Mouse (Mus musculus) embryonic facial prominence, embryonic 14.5 days (tissue): Measurements from ENCODE around the gene Cfap61. TPM values are rescaled to one million over a fixed set of nuclear protein-coding genes. Genes with fewer than 3 reads are reported as not detected.

Source experiments
- ATAC-seq: fragments of 200-750 bp; cut with Nextera tagmentation; 2 replicates; pipeline ENCODE4 v1.8.0; 2017; ENCODE audit warnings: low read depth, moderate number of reproducible peaks, moderate TSS enrichment
- DNase-seq: peaks from one replicate; pipeline ENCODE4 v3.0.0-alpha.2; 2015; ENCODE audit warnings: low spot score
- H3K27ac ChIP-seq: fragments of 300-500 bp; sonication (generic); replicated peaks from 2 replicates; pipeline ENCODE4 v1.5.1; 2014; ENCODE audit warnings: low read depth, mild to moderate bottlenecking, low read length, moderate library complexity
- H3K27me3 ChIP-seq: fragments of 300-500 bp; sonication (generic); replicated peaks from 2 replicates; pipeline ENCODE4 v1.6.1; 2014; ENCODE audit warnings: low read length; ENCODE audit not compliant: control insufficient read depth, insufficient read depth
- H3K36me3 ChIP-seq: fragments of 300-500 bp; sonication (generic); 2 replicates; pipeline ENCODE4 v1.6.1; 2014; ENCODE audit warnings: low read length, mixed read lengths; ENCODE audit not compliant: control insufficient read depth, insufficient read depth
- H3K4me1 ChIP-seq: fragments of 300-500 bp; sonication (generic); 2 replicates; pipeline ENCODE4 v1.6.1; 2014; ENCODE audit warnings: antibody characterized with exemption, low read length; ENCODE audit not compliant: control insufficient read depth, insufficient read depth
- H3K4me2 ChIP-seq: fragments of 300-500 bp; sonication (generic); 2 replicates; pipeline ENCODE4 v1.6.1; 2014; ENCODE audit warnings: low read depth, mild to moderate bottlenecking, low read length, moderate library complexity, mixed read lengths
- H3K4me3 ChIP-seq: fragments of 300-500 bp; sonication (generic); 2 replicates; pipeline ENCODE4 v1.5.1; 2014; ENCODE audit warnings: low read depth, mild to moderate bottlenecking, low read length
- H3K9ac ChIP-seq: fragments of 300-500 bp; sonication (generic); 2 replicates; pipeline ENCODE4 v1.6.1; 2014; ENCODE audit warnings: low read depth, mild to moderate bottlenecking, low read length, moderate library complexity, mixed read lengths
- H3K9me3 ChIP-seq: fragments of 300-500 bp; sonication (generic); 2 replicates; pipeline ENCODE4 v1.6.1; 2016; ENCODE audit warnings: low read length; ENCODE audit not compliant: control insufficient read depth
- WGBS: fragments of 180-500 bp; shearing (Covaris S2); extraction: QIAGEN DNeasy Blood & Tissue Kit; methylation state at CpG from one replicate; pipeline ENCODE4 v1.1.7; 2014; 5-methylcytosine and 5-hydroxymethylcytosine counted together
- polyA plus RNA-seq: library from polyadenylated mRNA; unstranded; fragments of >200 nt; fragmentation: Nextera tagmentation; extraction: Ambion mirVana; gene quantifications from 2 replicates; pipeline ENCODE4 v1.2.1, GENCODE M21; 2014

Gene Cfap61
- polyA plus RNA-seq, 1 experiment from 2014 or later = 2.0 TPM

- Histone ChIP-seq H3K36me3 (no peaks in the 10 kb centered on the region), H3K4me1 (no peaks in the 10 kb centered on the region), H3K27ac (no peak overlapping the region), H3K4me3 (no peak overlapping the region), H3K9me3 (no peaks in the 10 kb centered on the region), H3K9ac (no peak overlapping the region), H3K4me2 (no peak overlapping the region), H3K27me3 (no peaks in the 10 kb centered on the region)
- ATAC-seq (no peak), DNase-seq (no peak)
- WGBS = 90% methylated on average over 10 of the region's 10 CpGs
Measured at GRCm38 (mm10) chr2:146077117-146077516, 142.5 kb downstream of the Cfap61 start.

- peaks cover 3% of the 10 kb centered on the region; the same call in 1 of the 2 replicates for H3K4me1 ChIP-seq
- H3K27me3 ChIP-seq = no peaks in the 10 kb centered on the region
- 92% methylated on average over 4 of the region's 4 CpGs for WGBS
- no peak for ATAC-seq
- H3K4me2 ChIP-seq = no peak overlapping the region
- no peak overlapping the region for H3K4me3 ChIP-seq
- no peak overlapping the region for H3K27ac ChIP-seq
- H3K36me3 ChIP-seq = no peaks in the 10 kb centered on the region
- no peak for DNase-seq
- H3K9ac ChIP-seq = no peak overlapping the region
- no peaks in the 10 kb centered on the region for H3K9me3 ChIP-seq
Measured at GRCm38 (mm10) chr2:146080282-146080681, 145.7 kb downstream of the Cfap61 start.

GRCm38 (mm10) chr2:146083326-146083871 lies 148.8 kb downstream of the Cfap61 start:
- Histone ChIP-seq H3K9me3 (no peaks in the 10 kb centered on the region), H3K9ac (no peak overlapping the region), H3K4me3 (no peak overlapping the region), H3K36me3 (no peaks in the 10 kb centered on the region), H3K4me2 (no peak overlapping the region), H3K4me1 (peaks cover 3% of the 10 kb centered on the region; the same call in 1 of the 2 replicates), H3K27me3 (no peaks in the 10 kb centered on the region), H3K27ac (no peak overlapping the region)
- 48% methylated on average over 6 of the region's 6 CpGs for WGBS
- DNase-seq = peak; percentile 42
- ATAC-seq = peak; percentile 88

GRCm38 (mm10) chr2:146087411-146087810 lies 152.8 kb downstream of the Cfap61 start:
- H3K9ac ChIP-seq = no peak overlapping the region
- ATAC-seq (no peak), DNase-seq (no peak)
- H3K27me3 ChIP-seq = no peaks in the 10 kb centered on the region
- H3K4me2 ChIP-seq = no peak overlapping the region
- no peak overlapping the region for H3K4me3 ChIP-seq
- peaks cover 3% of the 10 kb centered on the region; the same call in 1 of the 2 replicates for H3K4me1 ChIP-seq
- 87% methylated on average over 1 of the region's 1 CpGs for WGBS
- no peak overlapping the region for H3K27ac ChIP-seq
- no peaks in the 10 kb centered on the region for H3K36me3 ChIP-seq
- no peaks in the 10 kb centered on the region for H3K9me3 ChIP-seq

GRCm38 (mm10) chr2:146089157-146089692 lies 154.6 kb downstream of the Cfap61 start:
- Histone ChIP-seq H3K36me3 (no peaks in the 10 kb centered on the region), H3K4me3 (no peak overlapping the region), H3K4me2 (no peak overlapping the region), H3K9me3 (no peaks in the 10 kb centered on the region), H3K27ac (no peak overlapping the region), H3K27me3 (no peaks in the 10 kb centered on the region), H3K9ac (no peak overlapping the region), H3K4me1 (no peaks in the 10 kb centered on the region)
- WGBS = 56% methylated on average over 6 of the region's 6 CpGs
- peak; percentile 40 for DNase-seq
- ATAC-seq = 0 out of 2 replicates have a peak, but pooled peaks have one; percentile 53

- ATAC-seq (no peak), DNase-seq (no peak)
- 93% methylated on average over 5 of the region's 5 CpGs for WGBS
- Histone ChIP-seq H3K4me1 (no peaks in the 10 kb centered on the region), H3K27me3 (no peaks in the 10 kb centered on the region), H3K36me3 (no peaks in the 10 kb centered on the region), H3K9ac (no peak overlapping the region), H3K9me3 (no peaks in the 10 kb centered on the region), H3K27ac (no peak overlapping the region), H3K4me3 (no peak overlapping the region), H3K4me2 (no peak overlapping the region)
Measured at GRCm38 (mm10) chr2:146097532-146097931, 162.9 kb downstream of the Cfap61 start.

- H3K27me3 ChIP-seq = no peaks in the 10 kb centered on the region
- no peak overlapping the region for H3K4me3 ChIP-seq
- no peaks in the 10 kb centered on the region for H3K36me3 ChIP-seq
- no peak overlapping the region for H3K4me2 ChIP-seq
- H3K9me3 ChIP-seq = no peaks in the 10 kb centered on the region
- 68% methylated on average over 16 of the region's 16 CpGs for WGBS
- no peak overlapping the region for H3K9ac ChIP-seq
- H3K4me1 ChIP-seq = no peaks in the 10 kb centered on the region
- DNase-seq = no peak
- ATAC-seq = 0 out of 2 replicates have a peak, but pooled peaks have one; percentile 33
- no peak overlapping the region for H3K27ac ChIP-seq
Measured at GRCm38 (mm10) chr2:146098853-146099717, 164.5 kb downstream of the Cfap61 start.

GRCm38 (mm10) chr2:146099838-146100237 lies 165.3 kb downstream of the Cfap61 start:
- no peak for ATAC-seq
- 92% methylated on average over 3 of the region's 3 CpGs for WGBS

More at GRCm38 (mm10) chr2:146099838-146100237, 165.3 kb downstream of the Cfap61 start:
- H3K4me3 ChIP-seq = no peak overlapping the region
- H3K4me1 ChIP-seq = no peaks in the 10 kb centered on the region
- H3K9me3 ChIP-seq = no peaks in the 10 kb centered on the region
- H3K4me2 ChIP-seq = no peak overlapping the region
- DNase-seq = no peak
- H3K36me3 ChIP-seq = no peaks in the 10 kb centered on the region
- no peak overlapping the region for H3K27ac ChIP-seq
- H3K27me3 ChIP-seq = no peaks in the 10 kb centered on the region
- no peak overlapping the region for H3K9ac ChIP-seq
